Mouse (Mus musculus) MEL (cell line): ENCODE data around the gene Gpd2.

Experiments used
- CTCF ChIP-seq, 3 experiments: IDR thresholded peaks in 2 of 3; conservative IDR thresholded peaks in 1 of 3; 2 replicates each; pipeline ENCODE4 v1.5.1; 2011 to 2012; ENCODE audit warnings: low read length in 3 of 3, low read depth in 2 of 3, mild to moderate bottlenecking in 2 of 3, improper control_type of control experiment in 1 of 3, inconsistent platforms in 1 of 3, mixed read lengths in 1 of 3, moderate library complexity in 1 of 3; ENCODE audit not compliant: control insufficient read depth in 1 of 3, insufficient read depth in 1 of 3, poor library complexity in 1 of 3, severe bottlenecking in 1 of 3
- E2F4 ChIP-seq: IDR thresholded peaks from 2 replicates; pipeline ENCODE4 v1.6.1; 2011; ENCODE audit warnings: low read depth, low read length, improper control_type of control experiment, borderline replicate concordance
- EP300 ChIP-seq, 2 experiments: IDR thresholded peaks; 2 replicates each; pipeline ENCODE4 v1.6.1; 2011; ENCODE audit warnings: improper control_type of control experiment in 2 of 2, low read length in 2 of 2, low read depth in 1 of 2, mild to moderate bottlenecking in 1 of 2
- ETS1 ChIP-seq: IDR thresholded peaks from 2 replicates; pipeline ENCODE4 v1.6.1; 2012; ENCODE audit warnings: low read depth, mild to moderate bottlenecking, inconsistent platforms, low read length, improper control_type of control experiment, moderate library complexity
- GABPA ChIP-seq: IDR thresholded peaks from 2 replicates; pipeline ENCODE4 v1.6.1; 2012; ENCODE audit warnings: low read depth, mild to moderate bottlenecking, inconsistent platforms, low read length, improper control_type of control experiment, moderate library complexity
- KAT2A ChIP-seq: conservative IDR thresholded peaks from 2 replicates; pipeline ENCODE4 v1.6.1; 2012; ENCODE audit warnings: low read depth, low read length, improper control_type of control experiment, inconsistent platforms
- MEF2A ChIP-seq: IDR thresholded peaks from 2 replicates; pipeline ENCODE4 v1.6.1; 2014; ENCODE audit warnings: low read depth, mild to moderate bottlenecking, inconsistent platforms, low read length, improper control_type of control experiment; ENCODE audit not compliant: poor library complexity, insufficient replicate concordance, severe bottlenecking; ENCODE audit errors: extremely low read depth
- MXI1 ChIP-seq: IDR thresholded peaks from 2 replicates; pipeline ENCODE4 v1.6.1; 2011; ENCODE audit warnings: mild to moderate bottlenecking, low read depth, low read length, improper control_type of control experiment
- MYB ChIP-seq: IDR thresholded peaks from 2 replicates; pipeline ENCODE4 v1.6.1; 2011; ENCODE audit warnings: mild to moderate bottlenecking, low read depth, low read length, improper control_type of control experiment
- NRF1 ChIP-seq: IDR thresholded peaks from 2 replicates; pipeline ENCODE4 v1.6.1; 2014; ENCODE audit warnings: low read depth, mild to moderate bottlenecking, inconsistent platforms, low read length, improper control_type of control experiment, moderate library complexity; ENCODE audit not compliant: poor library complexity, insufficient read depth, severe bottlenecking
- POLR2A ChIP-seq, 2 experiments: IDR thresholded peaks; 2 replicates each; pipeline ENCODE4 v1.6.1; 2011 to 2012; ENCODE audit warnings: low read length in 2 of 2, mild to moderate bottlenecking in 2 of 2, control low read depth in 1 of 2, improper control_type of control experiment in 1 of 2, low read depth in 1 of 2, moderate library complexity in 1 of 2; ENCODE audit not compliant: control insufficient read depth in 1 of 2, insufficient read depth in 1 of 2, poor library complexity in 1 of 2
- TBP ChIP-seq: IDR thresholded peaks from 2 replicates; pipeline ENCODE4 v1.8.0; 2011; ENCODE audit warnings: low read depth, low read length, improper control_type of control experiment
- USF1 ChIP-seq: IDR thresholded peaks from 2 replicates; pipeline ENCODE4 v1.6.1; 2014; ENCODE audit warnings: low read depth, mild to moderate bottlenecking, inconsistent platforms, low read length, improper control_type of control experiment, moderate library complexity
- USF2 ChIP-seq, 2 experiments: IDR thresholded peaks; 2 replicates each; pipeline ENCODE4 v1.6.1; 2011 to 2012; ENCODE audit warnings: improper control_type of control experiment in 2 of 2, low read length in 2 of 2, borderline replicate concordance in 1 of 2, inconsistent platforms in 1 of 2, low read depth in 1 of 2, mild to moderate bottlenecking in 1 of 2; ENCODE audit not compliant: insufficient read depth in 1 of 2

DNA sequence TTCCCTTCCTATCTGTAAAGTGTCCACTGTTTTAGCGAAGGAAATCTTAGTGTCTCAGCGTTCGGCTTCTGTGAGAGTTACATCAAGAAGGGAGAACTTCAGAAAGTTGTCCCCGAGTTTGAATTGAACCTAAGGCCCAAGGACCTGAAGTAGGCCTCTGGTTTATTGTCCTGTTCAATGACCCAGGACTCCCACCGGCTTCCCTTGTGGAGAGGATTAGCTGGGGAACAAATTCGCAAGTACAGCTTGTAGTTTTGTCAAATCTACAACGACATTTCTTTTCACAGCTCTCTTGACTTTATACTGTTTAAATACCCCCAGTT lies 29.9 kb downstream of the Gpd2 start:
- TF ChIP-seq POLR2A (IDR thresholded peaks at IDR 0.05; ENCODE audit: control insufficient read depth in 1 of 2, insufficient read depth in 1 of 2, low read depth in 1 of 2, low read length in 2 of 2, poor library complexity in 1 of 2) (no peak), TBP (no peak), EP300 (IDR thresholded peaks at IDR 0.05; ENCODE audit: low read depth in 1 of 2, low read length in 2 of 2) (no peak), CTCF (IDR thresholded peaks at IDR 0.05 in 2 of 3, conservative IDR thresholded peaks at IDR 0.05 in 1 of 3; ENCODE audit: control insufficient read depth in 1 of 3, insufficient read depth in 1 of 3, low read depth in 2 of 3, low read length in 3 of 3, poor library complexity in 1 of 3, severe bottlenecking in 1 of 3) (no peak), MYB (no peak), MEF2A (no peak), GABPA (no peak), MXI1 (no peak), E2F4 (no peak), ETS1 (no peak), USF2 (IDR thresholded peaks at IDR 0.05; ENCODE audit: borderline replicate concordance in 1 of 2, insufficient read depth in 1 of 2, low read depth in 1 of 2, low read length in 2 of 2) (no peak), NRF1 (no peak), KAT2A (no peak), USF1 (no peak)
